Mouse (Mus musculus): ENCODE results near the gene Ddi2. TPM values are rescaled to one million over a fixed set of nuclear protein-coding genes. Genes with fewer than 3 reads are reported as not detected.

Gene Ddi2
- polyA plus RNA-seq, 1 experiment from 2014 or later: 22.6 TPM

GRCm38 (mm10) chr4:141628661-141629060 is 94.6 kb downstream of the Ddi2 start:
- no peak overlapping the region for H3K9ac ChIP-seq (ENCODE audit: low read length)
- no peaks in the 10 kb centered on the region for H3K27me3 ChIP-seq (ENCODE audit: control insufficient read depth, insufficient read depth, low read length)
- H3K9me3 ChIP-seq (ENCODE audit: control insufficient read depth, low read length): no peaks in the 10 kb centered on the region
- H3K36me3 ChIP-seq (ENCODE audit: control insufficient read depth, insufficient read depth, low read length): peaks cover 11% of the 10 kb centered on the region
- H3K4me2 ChIP-seq (ENCODE audit: low read depth, low read length, severe bottlenecking): no peak overlapping the region
- 83% methylated on average over 14 of the region's 14 CpGs for WGBS
- ATAC-seq (replicated peaks; ENCODE audit: low FRiP score) (no peak), DNase-seq (ENCODE audit: low spot score) (no peak)
- no peaks in the 10 kb centered on the region for H3K4me1 ChIP-seq (replicated peaks; ENCODE audit: control insufficient read depth, insufficient read depth, low read length)
- H3K27ac ChIP-seq (ENCODE audit: low read depth, low read length): no peak overlapping the region
- no peak overlapping the region for H3K4me3 ChIP-seq (ENCODE audit: low read depth, low read length)

Other genes with a start within 250 kb of the Ddi2 start
- gene Spen, start 184.8 kb downstream of the Ddi2 start, polyA plus RNA-seq (2014; fragmentation: Nextera tagmentation; extraction: Ambion mirVana): 17.1 and 19.2 TPM in 2 replicates
- 21.4 and 24.8 TPM in 2 replicates for gene Fblim1, start 117.3 kb downstream of the Ddi2 start, polyA plus RNA-seq (2014; fragmentation: Nextera tagmentation; extraction: Ambion mirVana)
- gene Tmem82, start 104.8 kb downstream of the Ddi2 start, polyA plus RNA-seq (2014; fragmentation: Nextera tagmentation; extraction: Ambion mirVana): 0.28 TPM in 1 of 2 replicates, not detected in the other
- 0.13 TPM in 1 of 2 replicates, not detected in the other for gene Slc25a34, start 99.6 kb downstream of the Ddi2 start, polyA plus RNA-seq (2014; fragmentation: Nextera tagmentation; extraction: Ambion mirVana)
- 4.2 and 4.6 TPM in 2 replicates for gene Plekhm2, start 58.5 kb downstream of the Ddi2 start, polyA plus RNA-seq (2014; fragmentation: Nextera tagmentation; extraction: Ambion mirVana)
- 2.4 TPM in 1 of 2 replicates, not detected in the other for gene Rsc1a1, start 37.8 kb downstream of the Ddi2 start, polyA plus RNA-seq (2014; fragmentation: Nextera tagmentation; extraction: Ambion mirVana)
- gene Agmat, start 23.3 kb upstream of the Ddi2 start, polyA plus RNA-seq (2014; fragmentation: Nextera tagmentation; extraction: Ambion mirVana): not detected in 2 replicates
- gene Dnajc16, start 67.5 kb upstream of the Ddi2 start, polyA plus RNA-seq (2014; fragmentation: Nextera tagmentation; extraction: Ambion mirVana): 4.2 and 4.3 TPM in 2 replicates
- 20.4 and 21.2 TPM in 2 replicates for gene Casp9, start 70.2 kb upstream of the Ddi2 start, polyA plus RNA-seq (2014; fragmentation: Nextera tagmentation; extraction: Ambion mirVana)
- gene Cela2a, start 102.7 kb upstream of the Ddi2 start, polyA plus RNA-seq (2014; fragmentation: Nextera tagmentation; extraction: Ambion mirVana): not detected in 2 replicates
- gene Ctrc, start 122.9 kb upstream of the Ddi2 start, polyA plus RNA-seq (2014; fragmentation: Nextera tagmentation; extraction: Ambion mirVana): not detected in 2 replicates
- 43.4 and 45.3 TPM in 2 replicates for gene Efhd2, start 151.5 kb upstream of the Ddi2 start, polyA plus RNA-seq (2014; fragmentation: Nextera tagmentation; extraction: Ambion mirVana)